Mouse (Mus musculus) forebrain, embryonic 13.5 days (tissue): ENCODE data around the gene Galt. TPM values are rescaled to one million over a fixed set of nuclear protein-coding genes. Genes with fewer than 3 reads are reported as not detected.

Experiments
- ATAC-seq: fragments of 200-750 bp; cut with Nextera tagmentation; 2 replicates; pipeline ENCODE4 v1.8.0; 2017
- H3K27ac ChIP-seq: fragments of 300-500 bp; sonication (generic); 2 replicates; pipeline ENCODE4 v1.5.1; 2015; ENCODE audit warnings: inconsistent platforms, mild to moderate bottlenecking, moderate library complexity
- H3K27me3 ChIP-seq: fragments of 300-500 bp; sonication (generic); 2 replicates; pipeline ENCODE4 v1.6.1; 2015; ENCODE audit warnings: mild to moderate bottlenecking, inconsistent platforms
- H3K36me3 ChIP-seq: fragments of 300-500 bp; sonication (generic); 2 replicates; pipeline ENCODE4 v1.6.1; 2015; ENCODE audit warnings: mild to moderate bottlenecking, inconsistent platforms; ENCODE audit not compliant: poor library complexity, severe bottlenecking
- H3K4me1 ChIP-seq: fragments of 300-500 bp; sonication (generic); 2 replicates; pipeline ENCODE4 v1.6.1; 2015; ENCODE audit warnings: inconsistent platforms
- H3K4me2 ChIP-seq: fragments of 300-500 bp; sonication (generic); 2 replicates; pipeline ENCODE4 v1.6.1; 2015; ENCODE audit warnings: inconsistent platforms, mild to moderate bottlenecking, moderate library complexity
- H3K4me3 ChIP-seq: fragments of 300-500 bp; sonication (generic); 2 replicates; pipeline ENCODE4 v1.5.1; 2015; ENCODE audit warnings: mild to moderate bottlenecking, inconsistent platforms
- H3K9ac ChIP-seq: fragments of 300-500 bp; sonication (generic); 2 replicates; pipeline ENCODE4 v1.6.1; 2015; ENCODE audit warnings: mild to moderate bottlenecking, inconsistent platforms
- H3K9me3 ChIP-seq: fragments of 300-500 bp; sonication (generic); replicated peaks from 2 replicates; pipeline ENCODE4 v1.6.1; 2016; ENCODE audit warnings: inconsistent platforms
- WGBS: fragments of 180-500 bp; shearing (Covaris S2); methylation state at CpG from one replicate; pipeline ENCODE4 v1.1.7; 2015; 5-methylcytosine and 5-hydroxymethylcytosine counted together
- polyA plus RNA-seq: library from polyadenylated mRNA; unstranded; fragments of >200 nt; fragmentation: Nextera tagmentation; extraction: Ambion mirVana; gene quantifications from 2 replicates; pipeline ENCODE4 v1.2.1, GENCODE M21; 2015

Gene Galt
- 16.2 and 17.5 TPM in 2 replicates for polyA plus RNA-seq

DNA sequence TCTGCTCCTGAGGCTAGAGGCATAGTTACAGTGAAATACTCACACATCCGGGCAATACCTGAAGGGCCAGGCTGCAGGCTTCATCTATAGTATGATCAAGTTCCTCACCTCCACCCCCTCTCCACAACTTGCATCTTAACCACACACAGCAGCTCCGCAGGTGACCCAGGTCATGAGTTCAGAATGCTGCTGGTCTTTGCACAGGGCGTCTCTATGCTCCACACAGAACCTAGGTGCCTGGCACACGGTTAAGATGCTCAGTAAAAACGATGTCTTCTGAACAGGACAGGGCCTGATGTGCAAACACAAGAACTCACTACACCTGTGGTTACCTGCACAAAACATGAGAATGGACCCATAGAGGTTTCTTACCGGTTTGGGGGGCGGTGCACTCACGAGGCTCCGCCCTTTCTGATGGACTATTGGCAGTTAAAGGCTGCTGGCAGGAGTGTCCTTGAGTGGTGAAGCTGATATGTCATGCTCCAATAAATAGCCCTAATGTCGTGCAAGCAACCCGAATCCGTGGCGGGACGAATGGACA lies at the start of gene Galt:
TSS of gene Galt (plus strand) at position 432 of the 541 bp plus-strand sequence.
- no peaks in the 10 kb centered on the region for H3K27me3 ChIP-seq
- H3K4me3 ChIP-seq = peak within 1 kb of the TSS; percentile 66
- peak within 1 kb of the TSS; percentile 70 for H3K27ac ChIP-seq
- peak within 1 kb of the TSS; percentile 93 for H3K4me2 ChIP-seq
- peaks cover 13% of the 10 kb centered on the region for H3K4me1 ChIP-seq
- peak within 1 kb of the TSS; percentile 75 for H3K9ac ChIP-seq
- no peaks in the 10 kb centered on the region for H3K9me3 ChIP-seq
- 12% methylated on average over 14 of the region's 14 CpGs for WGBS
- peak; percentile 52 for ATAC-seq
- H3K36me3 ChIP-seq = no peaks in the 10 kb centered on the region

DNA sequence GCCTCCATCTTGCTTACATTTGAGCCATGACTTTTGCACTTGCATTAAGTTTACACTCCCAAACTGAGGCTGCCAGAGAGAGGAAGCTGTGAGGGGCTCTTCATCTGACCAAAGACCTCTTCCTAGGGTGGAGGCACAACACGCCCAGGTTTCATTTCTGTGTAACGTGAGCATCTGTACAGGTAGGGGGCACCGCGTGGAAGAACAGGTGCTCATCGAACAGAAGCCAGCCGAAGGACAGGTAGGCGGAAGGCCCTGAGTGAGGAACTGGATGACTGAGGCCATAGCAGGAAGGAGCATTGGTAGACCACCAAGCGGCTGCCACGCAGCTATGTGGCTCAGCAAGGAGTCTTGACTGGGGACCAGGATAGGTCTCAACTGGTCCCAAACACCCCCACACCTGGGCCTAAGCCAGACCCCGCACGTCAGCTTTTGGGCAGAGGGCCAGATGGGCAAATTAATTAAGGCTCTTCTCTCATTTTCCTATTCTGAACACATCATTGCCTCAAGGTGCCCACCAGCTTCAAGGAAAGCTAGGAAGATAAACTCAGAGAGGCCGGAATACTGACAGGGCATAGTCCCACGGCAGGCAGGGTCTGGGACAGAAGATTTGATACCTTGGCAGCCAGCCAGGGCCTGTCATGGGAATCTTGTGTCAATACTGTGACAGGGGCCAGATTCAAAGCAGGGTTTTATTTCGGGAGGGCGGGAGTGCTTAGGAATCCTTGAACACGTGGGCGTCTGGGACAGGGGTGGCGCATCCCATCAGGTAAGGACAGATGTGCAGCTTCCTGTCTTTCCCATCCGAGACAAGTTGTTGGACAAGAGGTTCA lies 48.9 kb upstream of the Galt start:
- Histone ChIP-seq H3K27ac (peak overlapping the region; percentile 61; the same call in 1 of the 2 replicates), H3K9me3 (no peaks in the 10 kb centered on the region), H3K4me3 (0 out of 2 replicates have a peak overlapping the region, but pooled peaks have one; percentile 4), H3K27me3 (no peaks in the 10 kb centered on the region; the same call in 1 of the 2 replicates), H3K4me1 (peaks cover 50% of the 10 kb centered on the region), H3K9ac (peak overlapping the region; percentile 26; the same call in 1 of the 2 replicates), H3K4me2 (peak overlapping the region; percentile 48), H3K36me3 (peaks cover 8% of the 10 kb centered on the region)
- ATAC-seq = no peak
- WGBS = 51% methylated on average over 19 of the region's 19 CpGs

GRCm38 (mm10) chr4:41707011-41707535 lies 48.0 kb upstream of the Galt start:
- peak overlapping the region; percentile 48 for H3K4me2 ChIP-seq
- peaks cover 17% of the 10 kb centered on the region for H3K36me3 ChIP-seq
- peaks cover 59% of the 10 kb centered on the region for H3K4me1 ChIP-seq
- WGBS = under 1% methylated on average over 13 of the region's 13 CpGs
- ATAC-seq = peak; percentile 85
- H3K9ac ChIP-seq = no peak overlapping the region
- H3K9me3 ChIP-seq = no peaks in the 10 kb centered on the region
- peak overlapping the region; percentile 61; the same call in 1 of the 2 replicates for H3K27ac ChIP-seq
- no peaks in the 10 kb centered on the region; the same call in 1 of the 2 replicates for H3K27me3 ChIP-seq
- 0 out of 2 replicates have a peak overlapping the region, but pooled peaks have one; percentile 4 for H3K4me3 ChIP-seq

- Histone ChIP-seq H3K36me3 (peaks cover 20% of the 10 kb centered on the region), H3K9me3 (no peaks in the 10 kb centered on the region), H3K27ac (no peak overlapping the region; the same call in 1 of the 2 replicates), H3K4me3 (no peak overlapping the region), H3K4me1 (peaks cover 66% of the 10 kb centered on the region), H3K4me2 (no peak overlapping the region), H3K27me3 (no peaks in the 10 kb centered on the region; the same call in 1 of the 2 replicates), H3K9ac (no peak overlapping the region)
- ATAC-seq = peak; percentile 25; the same call in 1 of the 2 replicates
- WGBS = 40% methylated on average over 8 of the region's 8 CpGs
Observed at GRCm38 (mm10) chr4:41708192-41708745, 46.8 kb upstream of the Galt start.

GRCm38 (mm10) chr4:41710229-41710628 lies 44.8 kb upstream of the Galt start:
- Histone ChIP-seq H3K27ac (no peak overlapping the region), H3K4me2 (no peak overlapping the region), H3K9ac (no peak overlapping the region), H3K4me3 (no peak overlapping the region), H3K9me3 (no peaks in the 10 kb centered on the region), H3K27me3 (no peaks in the 10 kb centered on the region; the same call in 1 of the 2 replicates), H3K36me3 (peaks cover 20% of the 10 kb centered on the region), H3K4me1 (peaks cover 66% of the 10 kb centered on the region)
- ATAC-seq = no peak
- 72% methylated on average over 4 of the region's 4 CpGs for WGBS

DNA sequence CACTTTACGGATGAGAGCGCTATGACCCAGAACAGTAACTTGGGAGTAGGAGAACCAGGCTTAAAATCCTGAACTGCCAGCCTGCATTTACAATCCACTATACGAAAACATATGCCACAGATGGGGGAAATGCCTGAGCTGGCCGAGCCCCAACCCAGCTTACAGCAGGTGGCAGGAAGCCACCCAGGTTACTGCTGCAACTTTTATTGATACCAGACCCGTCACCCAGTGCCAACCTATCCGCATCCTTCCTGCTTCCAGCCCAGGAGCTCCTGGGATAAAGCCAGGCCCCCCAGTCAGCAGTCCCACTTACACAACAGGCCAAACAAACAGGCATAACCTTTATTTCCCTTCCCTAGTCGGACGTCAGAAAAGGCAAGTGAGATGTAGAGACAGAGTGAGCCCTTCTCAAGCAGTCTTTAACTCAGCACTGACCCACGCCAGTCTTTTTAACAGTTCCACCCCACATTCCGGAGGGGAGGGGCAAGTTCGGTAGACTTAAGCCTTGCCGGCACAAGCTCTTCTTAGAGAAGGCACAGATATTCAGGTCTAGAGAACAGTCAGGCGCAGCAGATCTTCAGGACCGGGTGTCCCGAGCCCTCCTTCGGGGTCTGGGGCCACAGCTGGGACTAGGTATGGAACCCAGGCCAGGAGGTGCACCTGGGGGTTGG lies 43.2 kb upstream of the Galt start:
- Histone ChIP-seq H3K4me1 (peaks cover 49% of the 10 kb centered on the region), H3K36me3 (peaks cover 31% of the 10 kb centered on the region), H3K9ac (peak overlapping the region; percentile 91), H3K4me3 (peak overlapping the region; percentile 83), H3K27me3 (no peaks in the 10 kb centered on the region), H3K9me3 (no peaks in the 10 kb centered on the region), H3K4me2 (peak overlapping the region; percentile 74), H3K27ac (no peak overlapping the region)
- 76% methylated on average over 16 of the region's 16 CpGs for WGBS
- no peak for ATAC-seq

DNA sequence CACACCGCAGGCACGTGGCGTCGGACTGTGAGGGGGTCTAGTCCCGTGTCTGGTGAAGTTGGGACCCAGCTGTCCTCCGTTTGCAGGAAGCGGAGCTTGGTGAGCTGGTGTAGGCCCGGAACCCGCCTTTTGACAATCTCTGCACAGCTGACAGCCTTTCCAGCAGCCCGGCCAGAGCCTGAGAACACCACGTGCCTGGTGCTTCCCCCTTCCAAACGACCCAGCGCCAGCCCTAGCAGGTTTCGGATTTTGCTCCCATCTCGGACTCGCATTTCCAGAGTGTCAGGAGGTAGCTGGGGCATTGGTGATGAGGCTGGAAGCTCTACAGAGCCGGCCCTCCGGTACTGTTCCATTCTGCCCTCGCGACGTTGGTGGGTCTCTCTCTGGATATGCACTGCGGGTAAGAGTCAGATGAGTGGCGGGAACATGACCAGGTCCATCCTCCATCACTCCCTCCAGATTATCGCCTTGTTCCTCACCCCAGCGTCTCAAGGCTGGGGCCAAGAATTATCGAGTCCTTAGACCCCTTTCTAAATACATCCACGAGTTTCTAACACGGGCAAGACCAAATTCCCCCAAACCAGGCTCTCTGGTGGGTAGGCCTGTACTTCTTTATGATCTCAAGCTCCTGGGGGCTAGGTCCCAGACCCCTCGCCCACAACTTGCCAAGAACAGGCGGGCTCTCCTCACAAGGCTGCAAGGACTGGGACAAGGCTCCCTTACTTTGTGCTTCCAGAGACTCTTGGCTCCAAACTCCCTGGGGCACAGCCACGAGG lies 42.4 kb upstream of the Galt start:
- H3K27me3 ChIP-seq = no peaks in the 10 kb centered on the region
- H3K9ac ChIP-seq = peak overlapping the region; percentile 91
- H3K27ac ChIP-seq = peak overlapping the region; percentile 22
- ATAC-seq = peak; percentile 14
- peaks cover 42% of the 10 kb centered on the region for H3K4me1 ChIP-seq
- peak overlapping the region; percentile 74 for H3K4me2 ChIP-seq
- H3K36me3 ChIP-seq = peaks cover 38% of the 10 kb centered on the region
- H3K9me3 ChIP-seq = no peaks in the 10 kb centered on the region
- 48% methylated on average over 31 of the region's 31 CpGs for WGBS
- peak overlapping the region; percentile 83 for H3K4me3 ChIP-seq

- Histone ChIP-seq H3K9me3 (no peaks in the 10 kb centered on the region), H3K4me2 (peak within 1 kb of the TSS; percentile 74), H3K9ac (peak within 1 kb of the TSS; percentile 91), H3K27ac (peak within 1 kb of the TSS; percentile 22), H3K4me1 (peaks cover 35% of the 10 kb centered on the region), H3K4me3 (peak within 1 kb of the TSS; percentile 83), H3K27me3 (no peaks in the 10 kb centered on the region), H3K36me3 (peaks cover 47% of the 10 kb centered on the region)
- WGBS = under 1% methylated on average over 61 of the region's 61 CpGs
- ATAC-seq = peak; percentile 67
Observed at GRCm38 (mm10) chr4:41713197-41714067, 41.6 kb upstream of the Galt start, which contains the start of gene Rpp25l. TSS of gene Rpp25l (minus strand) at chr4:41713534.

GRCm38 (mm10) chr4:41714276-41714675 lies 40.8 kb upstream of the Galt start:
- H3K9me3 ChIP-seq = no peaks in the 10 kb centered on the region
- H3K27ac ChIP-seq = no peak overlapping the region
- peak overlapping the region; percentile 83 for H3K4me3 ChIP-seq
- no peaks in the 10 kb centered on the region for H3K27me3 ChIP-seq
- peaks cover 55% of the 10 kb centered on the region for H3K36me3 ChIP-seq
- 13% methylated on average over 8 of the region's 8 CpGs for WGBS
- H3K4me2 ChIP-seq = peak overlapping the region; percentile 74
- H3K9ac ChIP-seq = no peak overlapping the region
- peak; percentile 36; the same call in 1 of the 2 replicates for ATAC-seq
- H3K4me1 ChIP-seq = peaks cover 35% of the 10 kb centered on the region

DNA sequence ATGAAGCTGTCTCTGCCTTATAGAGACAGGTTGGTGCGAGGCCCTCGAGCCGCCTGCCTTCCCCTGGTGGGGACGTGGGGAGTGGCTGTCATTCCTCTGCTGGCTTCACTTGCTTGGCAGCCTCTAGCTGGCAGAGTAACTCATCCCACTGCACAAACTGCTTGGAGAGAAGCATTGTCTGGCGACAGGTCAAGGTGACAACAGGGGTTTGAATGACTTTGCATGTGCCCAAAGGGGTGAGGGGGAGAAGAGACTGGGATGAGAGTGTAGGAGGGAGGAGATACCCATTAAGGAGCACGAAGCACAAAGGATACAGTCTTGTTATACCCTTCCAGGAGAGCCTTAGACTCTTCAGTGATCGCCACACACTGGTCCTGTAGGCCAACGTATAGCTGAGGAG lies 39.9 kb upstream of the Galt start:
- no peak overlapping the region for H3K9ac ChIP-seq

More for the DNA sequence above, 39.9 kb upstream of the Galt start:
- Histone ChIP-seq H3K9me3 (no peaks in the 10 kb centered on the region), H3K4me1 (peaks cover 35% of the 10 kb centered on the region), H3K27ac (no peak overlapping the region), H3K4me2 (no peak overlapping the region), H3K36me3 (peaks cover 63% of the 10 kb centered on the region), H3K27me3 (no peaks in the 10 kb centered on the region), H3K4me3 (no peak overlapping the region)
- ATAC-seq = no peak
- 83% methylated on average over 8 of the region's 8 CpGs for WGBS
